Mouse (Mus musculus): ENCODE measurements around the gene Gla.

GRCm38 (mm10) chrX:134585103-134586002, 15.6 kb downstream of the Gla start, which contains the start of gene Rpl36a:
- TF ChIP-seq POLR2A (IDR thresholded peaks at IDR 0.05; ENCODE audit: borderline replicate concordance, extremely low read depth, low read depth, low read length) = peak; percentile 97
- TF ChIP-seq CTCF (IDR thresholded peaks at IDR 0.05; ENCODE audit: insufficient read depth, low read length) = peak; percentile 54

Measured in lung, adult 2 months (tissue).